Mouse (Mus musculus) liver, embryonic 16.5 days (tissue): ENCODE results near the gene Abca12. TPM values are rescaled to one million over a fixed set of nuclear protein-coding genes. Genes with fewer than 3 reads are reported as not detected.

Experiments used
- ATAC-seq: fragments of 200-750 bp; cut with Nextera tagmentation; 2 replicates; pipeline ENCODE4 v1.8.0; 2017; ENCODE audit warnings: low read depth, mild to moderate bottlenecking, moderate number of reproducible peaks, moderate library complexity
- H3K27ac ChIP-seq: fragments of 300-500 bp; sonication (generic); 2 replicates; pipeline ENCODE4 v1.5.1; 2014; ENCODE audit warnings: mild to moderate bottlenecking, low read length
- H3K27me3 ChIP-seq: fragments of 300-500 bp; sonication (generic); 2 replicates; pipeline ENCODE4 v1.6.1; 2014; ENCODE audit warnings: low read depth, low read length, mixed read lengths; ENCODE audit not compliant: control insufficient read depth, insufficient read depth
- H3K36me3 ChIP-seq: fragments of 300-500 bp; sonication (generic); 2 replicates; pipeline ENCODE4 v1.6.1; 2014; ENCODE audit warnings: mild to moderate bottlenecking; ENCODE audit not compliant: control insufficient read depth, insufficient read depth
- H3K4me1 ChIP-seq: fragments of 300-500 bp; sonication (generic); 2 replicates; pipeline ENCODE4 v1.6.1; 2014; ENCODE audit warnings: low read depth, low read length, mixed read lengths; ENCODE audit not compliant: control insufficient read depth
- H3K4me2 ChIP-seq: fragments of 300-500 bp; sonication (generic); 2 replicates; pipeline ENCODE4 v1.6.1; 2014; ENCODE audit warnings: low read depth, low read length, mixed read lengths
- H3K4me3 ChIP-seq: fragments of 300-500 bp; sonication (generic); 2 replicates; pipeline ENCODE4 v1.5.1; 2014; ENCODE audit warnings: low read depth, mild to moderate bottlenecking, low read length
- H3K9ac ChIP-seq: fragments of 300-500 bp; sonication (generic); 2 replicates; pipeline ENCODE4 v1.6.1; 2014; ENCODE audit warnings: low read depth, low read length
- H3K9me3 ChIP-seq: fragments of 300-500 bp; sonication (generic); replicated peaks from 2 replicates; pipeline ENCODE4 v1.6.1; 2016; ENCODE audit warnings: low read length; ENCODE audit not compliant: control insufficient read depth
- WGBS: fragments of 180-500 bp; shearing (Covaris S2); extraction: QIAGEN DNeasy Blood & Tissue Kit; methylation state at CpG from one replicate; pipeline ENCODE4 v1.1.7; 2014; ENCODE audit not compliant: insufficient replicate concordance; 5-methylcytosine and 5-hydroxymethylcytosine counted together
- polyA plus RNA-seq: library from polyadenylated mRNA; unstranded; fragments of >200 nt; fragmentation: Nextera tagmentation; extraction: Ambion mirVana; gene quantifications from 2 replicates; pipeline ENCODE4 v1.2.1, GENCODE M21; 2015

Gene Abca12
- polyA plus RNA-seq, 1 experiment from 2014 or later: not detected

DNA sequence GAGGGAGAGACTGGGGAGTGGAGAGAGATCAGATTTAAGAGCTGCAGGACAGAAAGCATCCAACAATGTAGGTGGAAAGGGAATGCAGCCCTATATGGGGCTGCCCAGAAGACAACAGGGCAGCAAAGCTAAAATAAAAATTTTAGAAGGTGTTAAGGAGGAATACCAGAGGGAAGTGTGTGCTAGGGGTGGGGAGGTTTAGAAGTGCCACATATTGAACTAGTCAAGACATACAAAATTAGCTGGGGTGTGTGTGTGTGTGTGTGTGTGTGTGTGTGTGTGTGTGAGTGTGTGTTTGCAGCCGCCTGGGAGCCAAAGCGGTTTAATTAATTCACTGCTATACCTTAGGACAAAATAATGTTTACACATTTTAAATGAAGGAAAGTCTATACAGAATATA, 110.1 kb downstream of the Abca12 start:
- no peak overlapping the region for H3K27ac ChIP-seq
- ATAC-seq: no peak
- H3K27me3 ChIP-seq: no peaks in the 10 kb centered on the region
- H3K9ac ChIP-seq: no peak overlapping the region
- no peaks in the 10 kb centered on the region for H3K9me3 ChIP-seq
- no peak overlapping the region for H3K4me2 ChIP-seq
- 68% methylated on average over 2 of the region's 2 CpGs for WGBS
- H3K4me1 ChIP-seq: no peaks in the 10 kb centered on the region
- H3K36me3 ChIP-seq: no peaks in the 10 kb centered on the region
- H3K4me3 ChIP-seq: no peak overlapping the region

DNA sequence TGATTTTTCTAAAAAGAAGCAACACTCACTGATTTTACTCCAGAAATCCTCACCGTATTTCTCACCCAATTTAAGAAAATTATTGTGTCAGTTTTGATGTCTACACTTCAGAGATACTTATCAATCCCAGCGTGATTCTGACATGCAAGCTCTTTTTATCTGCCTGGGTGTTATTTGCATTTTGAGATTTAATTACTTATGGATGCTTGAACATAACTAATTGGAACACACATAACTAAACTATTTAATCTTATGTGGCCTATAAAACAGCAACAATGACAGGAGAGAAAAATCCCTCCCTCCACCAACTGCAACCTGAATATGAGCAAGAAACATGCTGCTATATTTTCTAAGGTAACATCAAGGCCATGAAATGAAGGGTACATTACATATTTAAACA, 117.7 kb downstream of the Abca12 start:
- H3K36me3 ChIP-seq: no peaks in the 10 kb centered on the region
- H3K4me3 ChIP-seq: no peak overlapping the region
- WGBS: 50% methylated on average over 2 of the region's 2 CpGs
- H3K4me2 ChIP-seq: no peak overlapping the region
- no peak overlapping the region for H3K9ac ChIP-seq
- no peaks in the 10 kb centered on the region for H3K9me3 ChIP-seq
- ATAC-seq: no peak
- no peak overlapping the region for H3K27ac ChIP-seq
- no peaks in the 10 kb centered on the region for H3K4me1 ChIP-seq
- H3K27me3 ChIP-seq: no peaks in the 10 kb centered on the region

GRCm38 (mm10) chr1:71296585-71296984, 118.1 kb downstream of the Abca12 start:
- ATAC-seq: no peak
- Histone ChIP-seq H3K9me3 (no peaks in the 10 kb centered on the region), H3K9ac (no peak overlapping the region), H3K4me3 (no peak overlapping the region), H3K4me1 (no peaks in the 10 kb centered on the region), H3K4me2 (no peak overlapping the region), H3K27me3 (no peaks in the 10 kb centered on the region), H3K36me3 (no peaks in the 10 kb centered on the region), H3K27ac (no peak overlapping the region)
- WGBS: 53% methylated on average over 2 of the region's 2 CpGs

DNA sequence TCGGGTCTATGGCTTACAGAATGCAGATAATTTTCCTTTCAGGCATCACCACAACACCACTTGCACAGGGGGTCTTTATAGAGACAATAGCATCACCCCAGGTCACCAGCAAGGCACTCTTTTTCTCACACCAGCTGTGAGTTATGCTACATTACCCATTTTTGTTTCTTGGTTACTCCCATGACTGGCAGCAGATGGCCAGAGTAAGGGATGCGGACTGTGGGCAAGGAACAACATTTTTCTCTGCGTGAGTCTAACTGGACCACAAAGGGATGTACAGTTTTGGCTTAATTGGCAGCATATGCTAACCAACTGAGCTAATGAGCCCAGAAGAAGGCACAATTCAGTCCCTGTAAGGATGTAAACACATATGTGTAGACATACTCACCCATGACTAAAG, 122.8 kb downstream of the Abca12 start:
- H3K4me1 ChIP-seq: no peaks in the 10 kb centered on the region
- H3K27ac ChIP-seq: no peak overlapping the region
- H3K9me3 ChIP-seq: no peaks in the 10 kb centered on the region
- no peak overlapping the region for H3K4me3 ChIP-seq
- ATAC-seq: no peak
- no peak overlapping the region for H3K9ac ChIP-seq
- 59% methylated on average over 3 of the region's 3 CpGs for WGBS
- H3K4me2 ChIP-seq: no peak overlapping the region
- no peaks in the 10 kb centered on the region for H3K27me3 ChIP-seq
- H3K36me3 ChIP-seq: no peaks in the 10 kb centered on the region

DNA sequence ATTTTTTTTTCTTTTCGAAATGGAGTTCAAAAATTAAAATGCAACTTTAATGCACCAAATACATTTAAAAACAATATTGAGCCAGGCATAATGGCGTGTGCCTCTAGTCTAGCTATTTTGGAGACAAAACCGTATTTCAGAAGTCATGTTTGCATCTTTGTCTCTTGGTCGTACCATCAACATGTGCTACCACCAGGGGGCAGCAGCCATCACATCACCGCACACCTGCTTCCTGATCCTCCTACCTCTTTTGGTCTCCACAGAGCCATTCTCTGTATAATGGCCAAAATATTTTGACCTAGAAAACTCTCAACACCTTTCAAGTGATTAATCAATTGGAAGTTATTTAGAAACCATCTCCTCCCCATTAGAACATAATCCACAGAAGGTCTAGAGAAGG, 125.2 kb downstream of the Abca12 start:
- WGBS: 17% methylated on average over 5 of the region's 5 CpGs
- Histone ChIP-seq H3K9ac (no peak overlapping the region), H3K4me3 (no peak overlapping the region), H3K27me3 (no peaks in the 10 kb centered on the region), H3K27ac (no peak overlapping the region), H3K36me3 (no peaks in the 10 kb centered on the region), H3K9me3 (no peaks in the 10 kb centered on the region), H3K4me1 (no peaks in the 10 kb centered on the region), H3K4me2 (no peak overlapping the region)
- ATAC-seq: no peak

GRCm38 (mm10) chr1:71276940-71277339, 137.8 kb downstream of the Abca12 start:
- Histone ChIP-seq H3K4me2 (no peak overlapping the region), H3K9ac (no peak overlapping the region), H3K36me3 (no peaks in the 10 kb centered on the region), H3K4me1 (no peaks in the 10 kb centered on the region), H3K27me3 (no peaks in the 10 kb centered on the region), H3K9me3 (no peaks in the 10 kb centered on the region), H3K4me3 (no peak overlapping the region), H3K27ac (no peak overlapping the region)
- WGBS: 45% methylated on average over 5 of the region's 5 CpGs
- no peak for ATAC-seq

DNA sequence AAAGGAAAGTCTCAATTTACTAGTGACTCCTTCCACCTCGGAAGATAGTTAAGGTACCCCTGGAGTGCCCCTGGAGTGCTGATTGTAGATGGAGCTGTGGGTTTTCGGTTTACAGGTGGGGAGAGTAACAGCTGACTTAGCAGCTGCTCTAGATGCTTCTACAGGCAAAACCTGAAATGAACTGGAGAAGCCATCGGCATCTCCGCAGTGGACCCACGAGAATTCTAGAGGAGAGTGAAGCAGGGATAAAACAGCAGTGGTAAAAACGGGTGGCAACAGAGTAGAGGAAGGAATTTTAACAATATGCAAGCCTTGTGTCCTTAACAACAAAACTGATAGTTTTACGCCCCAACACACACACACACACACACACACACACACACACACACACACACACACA, 142.2 kb downstream of the Abca12 start:
- Histone ChIP-seq H3K27me3 (no peaks in the 10 kb centered on the region), H3K27ac (no peak overlapping the region), H3K4me3 (no peak overlapping the region), H3K9ac (no peak overlapping the region), H3K4me2 (no peak overlapping the region), H3K9me3 (no peaks in the 10 kb centered on the region), H3K36me3 (no peaks in the 10 kb centered on the region), H3K4me1 (no peaks in the 10 kb centered on the region)
- 66% methylated on average over 7 of the region's 7 CpGs for WGBS
- no peak for ATAC-seq

DNA sequence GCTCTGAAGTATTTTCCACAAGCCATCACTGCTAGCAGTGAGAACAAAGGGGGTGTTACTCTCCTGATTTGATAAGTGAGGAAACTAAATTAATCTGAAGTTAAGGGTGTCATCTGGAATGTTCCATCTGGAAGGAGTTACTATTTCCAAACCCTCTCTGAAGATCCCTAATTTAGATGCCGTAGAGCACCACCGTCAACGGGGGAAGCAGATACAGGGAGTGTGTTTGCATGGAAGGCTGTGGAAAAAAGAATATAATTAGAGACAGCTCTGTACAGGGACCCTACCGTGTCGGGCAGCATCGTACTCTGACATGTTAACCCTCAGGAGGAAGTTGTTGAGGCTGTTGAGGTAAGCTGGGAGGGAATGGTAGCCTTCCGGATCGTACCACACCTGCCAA, 142.6 kb downstream of the Abca12 start:
- no peaks in the 10 kb centered on the region for H3K9me3 ChIP-seq
- H3K27me3 ChIP-seq: no peaks in the 10 kb centered on the region
- H3K9ac ChIP-seq: no peak overlapping the region
- H3K36me3 ChIP-seq: no peaks in the 10 kb centered on the region
- WGBS: 62% methylated on average over 8 of the region's 8 CpGs
- no peaks in the 10 kb centered on the region for H3K4me1 ChIP-seq
- no peak overlapping the region for H3K4me2 ChIP-seq
- no peak for ATAC-seq
- no peak overlapping the region for H3K4me3 ChIP-seq
- no peak overlapping the region for H3K27ac ChIP-seq

- H3K27ac ChIP-seq: no peak overlapping the region
- no peaks in the 10 kb centered on the region for H3K36me3 ChIP-seq
- H3K4me1 ChIP-seq: no peaks in the 10 kb centered on the region
- 70% methylated on average over 3 of the region's 3 CpGs for WGBS
- no peaks in the 10 kb centered on the region for H3K27me3 ChIP-seq
- H3K9me3 ChIP-seq: no peaks in the 10 kb centered on the region
- H3K4me3 ChIP-seq: no peak overlapping the region
- no peak overlapping the region for H3K9ac ChIP-seq
- no peak for ATAC-seq
- H3K4me2 ChIP-seq: no peak overlapping the region
Measured at GRCm38 (mm10) chr1:71270083-71270482, 144.6 kb downstream of the Abca12 start.

- no peak overlapping the region for H3K4me3 ChIP-seq
- 75% methylated on average over 8 of the region's 8 CpGs for WGBS
- H3K9ac ChIP-seq: no peak overlapping the region
- H3K4me2 ChIP-seq: no peak overlapping the region
- no peaks in the 10 kb centered on the region for H3K27me3 ChIP-seq
- no peaks in the 10 kb centered on the region for H3K36me3 ChIP-seq
- no peak overlapping the region for H3K27ac ChIP-seq
- no peaks in the 10 kb centered on the region for H3K9me3 ChIP-seq
- H3K4me1 ChIP-seq: no peaks in the 10 kb centered on the region
- ATAC-seq: no peak
Measured at GRCm38 (mm10) chr1:71266630-71267029, 148.1 kb downstream of the Abca12 start.
